Mouse (Mus musculus) hindbrain, embryonic 11.5 days (tissue): ENCODE data around the gene Bhlha15. TPM values are rescaled to one million over a fixed set of nuclear protein-coding genes. Genes with fewer than 3 reads are reported as not detected.

Experiments
- ATAC-seq: fragments of 200-750 bp; cut with Nextera tagmentation; 2 replicates; pipeline ENCODE4 v1.8.0; 2017; ENCODE audit warnings: mild to moderate bottlenecking, moderate TSS enrichment, moderate library complexity; ENCODE audit not compliant: low FRiP score
- DNase-seq: peaks from one replicate; pipeline ENCODE4 v3.0.0-alpha.2; 2015; ENCODE audit warnings: low spot score
- H3K27ac ChIP-seq: fragments of 300-500 bp; sonication (generic); 2 replicates; pipeline ENCODE4 v1.5.1; 2014; ENCODE audit warnings: mild to moderate bottlenecking, low read depth, low read length
- H3K27me3 ChIP-seq: fragments of 300-500 bp; sonication (generic); 2 replicates; pipeline ENCODE4 v1.6.1; 2014; ENCODE audit warnings: mild to moderate bottlenecking, low read length, moderate library complexity, mixed read lengths; ENCODE audit not compliant: control insufficient read depth, insufficient read depth
- H3K36me3 ChIP-seq: fragments of 300-500 bp; sonication (generic); 2 replicates; pipeline ENCODE4 v1.6.1; 2014; ENCODE audit warnings: mild to moderate bottlenecking, low read length, moderate library complexity, mixed read lengths; ENCODE audit not compliant: control insufficient read depth, insufficient read depth
- H3K4me1 ChIP-seq: fragments of 300-500 bp; sonication (generic); replicated peaks from 2 replicates; pipeline ENCODE4 v1.6.1; 2014; ENCODE audit warnings: low read length, mixed read lengths; ENCODE audit not compliant: control insufficient read depth, insufficient read depth
- H3K4me2 ChIP-seq: fragments of 300-500 bp; sonication (generic); replicated peaks from 2 replicates; pipeline ENCODE4 v1.6.1; 2014; ENCODE audit warnings: mild to moderate bottlenecking, low read depth, low read length
- H3K4me3 ChIP-seq: fragments of 300-500 bp; sonication (generic); 2 replicates; pipeline ENCODE4 v1.5.1; 2014; ENCODE audit warnings: low read depth, low read length
- H3K9ac ChIP-seq: fragments of 300-500 bp; sonication (generic); 2 replicates; pipeline ENCODE4 v1.6.1; 2014; ENCODE audit warnings: low read depth, low read length
- H3K9me3 ChIP-seq: fragments of 300-500 bp; sonication (generic); 2 replicates; pipeline ENCODE4 v1.6.1; 2016; ENCODE audit warnings: low read length; ENCODE audit not compliant: control insufficient read depth
- WGBS: fragments of 180-500 bp; shearing (Covaris S2); extraction: QIAGEN DNeasy Blood & Tissue Kit; methylation state at CpG from one replicate; pipeline ENCODE4 v1.1.7; 2014; 5-methylcytosine and 5-hydroxymethylcytosine counted together
- polyA plus RNA-seq: library from polyadenylated mRNA; unstranded; fragments of >200 nt; fragmentation: Nextera tagmentation; extraction: Ambion mirVana; gene quantifications from 2 replicates; pipeline ENCODE4 v1.2.1, GENCODE M21; 2014

Bhlha15 gene
- polyA plus RNA-seq, 1 experiment from 2014 or later = 0.15 TPM

DNA sequence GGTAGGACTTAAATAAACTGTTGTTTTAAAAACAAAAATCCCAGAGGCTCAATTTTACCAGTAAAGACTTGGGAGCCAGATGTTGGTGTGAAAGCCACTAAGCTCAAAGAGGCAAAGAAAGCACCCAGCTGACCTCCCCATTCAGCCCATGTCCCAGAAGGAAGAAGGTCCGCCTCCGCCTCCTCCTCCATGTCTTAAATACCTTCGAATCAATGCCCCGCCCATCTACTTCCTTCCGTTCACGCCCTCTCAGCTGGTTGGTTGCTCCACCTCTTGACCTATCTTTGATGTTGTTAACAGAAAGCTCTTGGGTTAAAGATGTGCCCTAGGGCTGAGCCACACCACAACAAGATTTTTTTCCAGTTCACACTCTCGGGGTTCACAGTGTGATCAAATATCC lies 40.1 kb downstream of the Bhlha15 start:
- no peaks in the 10 kb centered on the region for H3K27me3 ChIP-seq
- no peaks in the 10 kb centered on the region for H3K4me1 ChIP-seq
- no peak for DNase-seq
- ATAC-seq = no peak
- no peaks in the 10 kb centered on the region for H3K36me3 ChIP-seq
- H3K9me3 ChIP-seq = no peaks in the 10 kb centered on the region
- WGBS = 88% methylated on average over 7 of the region's 7 CpGs
- no peak overlapping the region for H3K4me3 ChIP-seq
- no peak overlapping the region for H3K4me2 ChIP-seq
- H3K27ac ChIP-seq = no peak overlapping the region
- H3K9ac ChIP-seq = no peak overlapping the region

DNA sequence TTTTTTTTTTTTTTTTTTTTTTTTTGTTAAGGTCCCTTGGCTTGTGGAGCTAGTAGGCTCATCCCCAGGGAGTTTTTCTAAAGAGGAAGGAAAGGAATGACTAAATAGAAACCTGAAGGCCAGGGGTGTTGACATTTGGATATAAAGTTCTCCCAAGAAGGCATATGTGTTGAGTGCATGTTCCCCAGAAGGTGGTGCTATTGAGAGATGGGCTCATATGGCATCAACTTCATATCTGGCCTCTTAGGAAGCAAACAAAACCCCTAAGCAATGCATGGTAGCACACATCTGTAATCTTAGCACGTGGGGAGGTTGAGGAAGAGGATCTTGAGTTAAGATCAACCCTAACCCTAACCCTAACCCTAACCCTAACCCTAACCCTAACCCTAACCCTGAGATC lies 41.3 kb downstream of the Bhlha15 start:
- no peaks in the 10 kb centered on the region for H3K27me3 ChIP-seq
- no peak overlapping the region for H3K9ac ChIP-seq
- H3K4me2 ChIP-seq = no peak overlapping the region
- H3K4me3 ChIP-seq = no peak overlapping the region
- no peak overlapping the region for H3K27ac ChIP-seq
- WGBS = 100% methylated on average over 1 of the region's 1 CpGs
- ATAC-seq (no peak), DNase-seq (no peak)
- no peaks in the 10 kb centered on the region for H3K4me1 ChIP-seq
- H3K36me3 ChIP-seq = no peaks in the 10 kb centered on the region
- no peaks in the 10 kb centered on the region for H3K9me3 ChIP-seq

- no peak overlapping the region for H3K4me3 ChIP-seq
- H3K36me3 ChIP-seq = no peaks in the 10 kb centered on the region
- no peak for ATAC-seq
These were observed 42.4 kb downstream of the Bhlha15 start for GRCm38 (mm10) chr5:144232531-144232930.

GRCm38 (mm10) chr5:144234222-144234621 lies 44.1 kb downstream of the Bhlha15 start:
- Histone ChIP-seq H3K27ac (no peak overlapping the region), H3K36me3 (no peaks in the 10 kb centered on the region), H3K4me2 (no peak overlapping the region), H3K9ac (no peak overlapping the region), H3K4me1 (no peaks in the 10 kb centered on the region), H3K9me3 (no peaks in the 10 kb centered on the region), H3K27me3 (no peaks in the 10 kb centered on the region), H3K4me3 (no peak overlapping the region)
- no peak for DNase-seq
- ATAC-seq = no peak
- 76% methylated on average over 6 of the region's 6 CpGs for WGBS

More at GRCm38 (mm10) chr5:144232531-144232930, 42.4 kb downstream of the Bhlha15 start:
- H3K4me1 ChIP-seq = no peaks in the 10 kb centered on the region
- H3K9ac ChIP-seq = no peak overlapping the region
- DNase-seq = no peak
- H3K4me2 ChIP-seq = no peak overlapping the region
- 80% methylated on average over 5 of the region's 5 CpGs for WGBS
- no peak overlapping the region for H3K27ac ChIP-seq
- H3K9me3 ChIP-seq = no peaks in the 10 kb centered on the region
- no peaks in the 10 kb centered on the region for H3K27me3 ChIP-seq

GRCm38 (mm10) chr5:144234714-144235113 lies 44.6 kb downstream of the Bhlha15 start:
- Histone ChIP-seq H3K4me1 (no peaks in the 10 kb centered on the region), H3K4me3 (no peak overlapping the region), H3K9me3 (no peaks in the 10 kb centered on the region), H3K27me3 (no peaks in the 10 kb centered on the region), H3K9ac (no peak overlapping the region), H3K27ac (no peak overlapping the region), H3K36me3 (no peaks in the 10 kb centered on the region), H3K4me2 (no peak overlapping the region)
- no peak for DNase-seq
- no peak for ATAC-seq
- 90% methylated on average over 7 of the region's 7 CpGs for WGBS

DNA sequence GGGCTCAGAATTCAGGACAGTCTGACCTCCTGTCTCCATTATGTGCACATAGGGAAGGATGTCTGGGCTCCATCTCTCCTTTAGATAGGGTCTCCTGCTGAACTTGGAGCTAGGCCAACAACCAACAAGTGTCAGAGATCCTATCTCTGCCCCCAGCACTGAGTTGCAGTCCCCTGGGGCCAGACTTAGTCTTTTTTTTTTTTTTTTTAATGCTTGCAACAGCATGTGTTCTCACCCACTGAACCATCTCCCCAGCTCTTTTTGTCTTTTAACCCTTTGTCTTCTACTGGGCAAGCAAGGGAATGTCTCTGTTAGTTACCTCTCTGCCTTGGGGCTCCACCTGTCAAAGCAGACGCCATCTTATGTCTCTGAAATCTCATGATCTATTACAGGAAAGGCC lies 48.9 kb downstream of the Bhlha15 start:
- no peaks in the 10 kb centered on the region for H3K36me3 ChIP-seq
- H3K4me1 ChIP-seq = no peaks in the 10 kb centered on the region
- DNase-seq (no peak), ATAC-seq (no peak)
- no peak overlapping the region for H3K27ac ChIP-seq
- WGBS = 74% methylated on average over 1 of the region's 1 CpGs
- no peak overlapping the region for H3K4me3 ChIP-seq
- no peak overlapping the region for H3K4me2 ChIP-seq
- no peak overlapping the region for H3K9ac ChIP-seq
- H3K27me3 ChIP-seq = no peaks in the 10 kb centered on the region
- H3K9me3 ChIP-seq = no peaks in the 10 kb centered on the region

Other genes with a start within 250 kb of the Bhlha15 start
- gene Ccz1, start 175.4 kb upstream of the Bhlha15 start, polyA plus RNA-seq = 118 and 121 TPM in 2 replicates
- gene Ocm, start 163.6 kb upstream of the Bhlha15 start, polyA plus RNA-seq = 0.46 TPM in 1 of 2 replicates, not detected in the other
- 5.6 and 5.8 TPM in 2 replicates for gene Lmtk2, start 89.8 kb upstream of the Bhlha15 start, polyA plus RNA-seq
- 13.3 and 16.6 TPM in 2 replicates for gene Tecpr1, start 33.3 kb downstream of the Bhlha15 start, polyA plus RNA-seq
- 125 and 126 TPM in 2 replicates for gene Bri3, start 54.2 kb downstream of the Bhlha15 start, polyA plus RNA-seq
- gene Baiap2l1, start 167.8 kb downstream of the Bhlha15 start, polyA plus RNA-seq = 3.2 and 3.3 TPM in 2 replicates